Mouse (Mus musculus) bone marrow, adult 2 months (tissue): Measurements from ENCODE around the gene Brd3os. TPM values are rescaled to one million over a fixed set of nuclear protein-coding genes. Genes with fewer than 3 reads are reported as not detected.

ENCODE experiments used
- H3K27ac ChIP-seq: fragments of 200-500 bp; 2 replicates; pipeline ENCODE4 v1.5.1; 2012; ENCODE audit warnings: low read depth, mild to moderate bottlenecking, control low read depth, inconsistent platforms, low read length; ENCODE audit not compliant: control insufficient read depth, poor library complexity, insufficient read depth
- H3K4me1 ChIP-seq: fragments of 200-500 bp; 2 replicates; pipeline ENCODE4 v1.6.1; 2011; ENCODE audit warnings: low read length; ENCODE audit not compliant: control insufficient read depth, insufficient read depth
- H3K4me3 ChIP-seq: fragments of 200-500 bp; replicated peaks from 2 replicates; pipeline ENCODE3; 2011; ENCODE audit warnings: mild to moderate bottlenecking, low read depth, low read length, control low read depth; ENCODE audit not compliant: control insufficient read depth
- CTCF ChIP-seq: fragments of 200-500 bp; IDR thresholded peaks from 2 replicates; pipeline ENCODE4 v1.5.1; 2011; ENCODE audit warnings: low read length, control low read depth; ENCODE audit not compliant: control insufficient read depth, insufficient read depth
- POLR2A ChIP-seq: fragments of 200-500 bp; IDR thresholded peaks from 2 replicates; pipeline ENCODE4 v1.6.1; 2011; ENCODE audit warnings: low read depth, mild to moderate bottlenecking, control low read depth, low read length, borderline replicate concordance; ENCODE audit not compliant: control insufficient read depth
- WGBS: fragments of 180-500 bp; shearing (Covaris S2); methylation state at CpG from one replicate; pipeline ENCODE4 v1.1.7; 2018; 5-methylcytosine and 5-hydroxymethylcytosine counted together
- polyA plus RNA-seq: library from polyadenylated mRNA; stranded (reverse); fragments of >200 nt; gene quantifications from 2 replicates; pipeline ENCODE4 v1.2.4, GENCODE M21; 2011; ENCODE audit warnings: low replicate concordance; ENCODE audit not compliant: missing spikeins, insufficient read depth, insufficient read length

Gene Brd3os
- polyA plus RNA-seq, 1 experiment: 1.3 TPM

GRCm38 (mm10) chr2:27443450-27443708 is 1.3 kb downstream of the Brd3os start:
- 85% methylated on average over 5 of the region's 5 CpGs for WGBS
- TF ChIP-seq POLR2A (no peak), CTCF (no peak)
- H3K4me3 ChIP-seq: no peak overlapping the region
- peaks cover 2% of the 10 kb centered on the region; the same call in 1 of the 2 replicates for H3K4me1 ChIP-seq
- H3K27ac ChIP-seq: no peak overlapping the region

DNA sequence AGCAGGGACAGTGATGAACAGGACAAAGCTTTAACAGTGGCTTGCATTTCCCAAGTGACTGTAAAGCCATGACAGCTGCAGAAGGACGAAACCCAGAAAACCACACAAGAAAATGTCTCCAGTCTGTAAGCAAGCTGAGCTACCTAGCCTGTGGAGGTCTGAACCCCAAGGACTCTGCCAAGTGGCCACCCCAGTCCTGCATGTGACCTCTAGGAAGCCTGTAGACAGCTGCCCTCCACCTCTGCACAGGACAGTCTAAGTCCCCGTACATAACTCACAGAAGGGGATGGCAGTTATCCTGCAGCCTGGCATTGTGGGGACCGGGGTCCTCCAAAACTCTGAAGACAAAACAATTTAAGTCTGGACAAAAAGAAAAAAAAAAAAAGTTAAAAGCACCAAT is 3.8 kb downstream of the Brd3os start:
- H3K27ac ChIP-seq: no peak overlapping the region
- WGBS: 89% methylated on average over 3 of the region's 3 CpGs
- H3K4me1 ChIP-seq: no peaks in the 10 kb centered on the region; the same call in 1 of the 2 replicates
- H3K4me3 ChIP-seq: no peak overlapping the region
- TF ChIP-seq POLR2A (no peak), CTCF (no peak)

DNA sequence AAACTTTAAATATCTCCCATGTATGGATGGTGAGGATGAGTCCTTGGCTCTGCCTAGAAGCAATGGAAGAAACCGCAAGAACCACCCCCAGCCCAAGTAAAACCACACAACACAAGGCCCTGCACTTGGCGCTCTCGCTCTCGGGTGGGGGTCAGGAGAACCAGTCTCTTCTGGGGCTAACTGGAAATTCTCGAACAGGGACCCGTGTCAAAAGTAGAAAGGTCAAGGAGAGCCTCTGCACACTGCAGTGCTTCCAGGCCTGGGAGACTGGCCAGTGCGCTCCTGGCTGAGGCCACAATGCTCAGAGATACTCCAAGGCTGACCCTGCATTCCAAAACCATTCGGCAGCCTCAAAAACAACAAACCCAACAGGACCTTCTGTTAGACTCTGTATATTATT is 4.7 kb downstream of the Brd3os start:
- Histone ChIP-seq H3K4me3 (no peak overlapping the region), H3K4me1 (no peaks in the 10 kb centered on the region; the same call in 1 of the 2 replicates), H3K27ac (no peak overlapping the region)
- TF ChIP-seq POLR2A: no peak
- no peak for TF ChIP-seq CTCF
- 93% methylated on average over 8 of the region's 8 CpGs for WGBS

GRCm38 (mm10) chr2:27447782-27448181 is 5.7 kb downstream of the Brd3os start:
- Histone ChIP-seq H3K4me1 (no peaks in the 10 kb centered on the region), H3K27ac (no peak overlapping the region), H3K4me3 (no peak overlapping the region)
- TF ChIP-seq CTCF: peak; percentile 21; the same call in 1 of the 2 replicates
- TF ChIP-seq POLR2A: no peak
- WGBS: 88% methylated on average over 5 of the region's 5 CpGs

GRCm38 (mm10) chr2:27450226-27450625 is 8.1 kb downstream of the Brd3os start:
- H3K4me3 ChIP-seq: no peak overlapping the region
- TF ChIP-seq CTCF (no peak), POLR2A (no peak)
- no peak overlapping the region for H3K27ac ChIP-seq
- H3K4me1 ChIP-seq: no peaks in the 10 kb centered on the region
- WGBS: 92% methylated on average over 14 of the region's 14 CpGs

GRCm38 (mm10) chr2:27459735-27460134 is 17.6 kb downstream of the Brd3os start:
- Histone ChIP-seq H3K27ac (no peak overlapping the region), H3K4me3 (no peak overlapping the region), H3K4me1 (no peaks in the 10 kb centered on the region)
- 90% methylated on average over 7 of the region's 7 CpGs for WGBS
- no peak for TF ChIP-seq POLR2A
- TF ChIP-seq CTCF: no peak

GRCm38 (mm10) chr2:27460163-27460562 is 18.0 kb downstream of the Brd3os start:
- WGBS: 91% methylated on average over 5 of the region's 5 CpGs
- H3K4me1 ChIP-seq: no peaks in the 10 kb centered on the region
- no peak for TF ChIP-seq POLR2A
- no peak for TF ChIP-seq CTCF

DNA sequence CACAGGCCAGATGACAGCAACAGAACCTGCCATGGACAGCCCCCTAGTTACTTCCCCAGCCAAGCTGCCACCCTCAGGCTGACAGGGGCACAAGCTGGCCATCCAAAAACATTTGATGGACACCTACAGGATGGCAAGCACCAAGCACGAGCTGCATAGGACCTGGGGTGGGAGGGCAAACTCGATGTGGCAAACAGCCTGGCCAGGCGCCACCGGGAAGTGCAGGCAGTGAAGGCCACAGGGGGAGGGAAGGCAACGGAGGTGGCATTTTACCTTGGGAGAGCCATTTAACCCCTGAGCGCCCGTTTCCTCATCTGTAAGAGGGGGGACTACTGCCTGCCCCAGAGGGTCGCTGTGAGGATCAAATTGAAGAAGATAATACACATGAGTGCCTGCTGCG is 18.5 kb downstream of the Brd3os start:
- no peak for TF ChIP-seq CTCF
- TF ChIP-seq POLR2A: no peak
- H3K4me1 ChIP-seq: no peaks in the 10 kb centered on the region
- H3K27ac ChIP-seq: no peak overlapping the region
- WGBS: 63% methylated on average over 9 of the region's 9 CpGs
- no peak overlapping the region for H3K4me3 ChIP-seq

More at GRCm38 (mm10) chr2:27460163-27460562, 18.0 kb downstream of the Brd3os start:
- Histone ChIP-seq H3K4me3 (no peak overlapping the region), H3K27ac (no peak overlapping the region)
